Mouse (Mus musculus) ovary, postnatal 10 days (tissue): Measurements from ENCODE around the gene Slc9a7.

ENCODE experiments used
- DNase-seq: peaks from one replicate; pipeline ENCODE4 v3.0.0; 2022; ENCODE audit warnings: low spot score

The Slc9a7 gene

DNA sequence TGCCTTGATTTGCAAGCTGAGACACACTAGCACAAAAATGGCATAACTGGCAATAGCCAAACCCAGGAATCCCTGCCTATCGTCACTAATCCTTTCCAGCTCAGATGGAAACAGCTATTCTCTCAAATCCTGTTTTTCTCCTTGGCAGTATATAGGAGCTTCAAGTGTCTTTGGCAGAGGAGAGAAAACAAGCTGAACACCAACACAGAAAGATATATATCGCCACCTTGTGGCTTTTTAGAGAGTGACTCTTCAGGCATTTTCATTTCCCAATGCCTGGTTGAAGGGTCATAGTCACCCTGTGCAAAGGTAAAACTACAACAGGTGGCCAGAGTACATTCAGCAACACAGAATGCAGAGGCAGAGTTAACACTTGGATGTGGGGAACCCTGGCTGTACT lies 134.1 kb downstream of the Slc9a7 start:
- DNase-seq = no peak

DNA sequence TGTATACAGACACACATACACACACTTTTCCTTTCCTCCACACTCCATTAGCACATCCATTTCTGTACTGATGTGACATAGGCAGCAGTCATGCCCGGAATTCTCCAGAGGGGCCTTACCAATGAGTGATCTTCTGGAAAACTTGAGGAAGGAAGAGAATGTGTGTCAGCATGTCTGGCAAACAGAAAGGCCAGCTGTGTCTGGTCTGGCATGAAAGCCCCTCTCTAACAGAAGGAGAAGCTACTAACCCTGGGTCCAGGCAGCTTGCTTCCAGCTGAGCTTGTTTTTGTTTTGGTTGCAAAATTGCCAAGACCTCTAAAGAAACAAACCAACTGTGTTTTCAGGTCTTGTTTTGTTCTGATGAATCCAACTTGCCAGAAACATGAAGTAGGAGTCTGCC lies 162.1 kb downstream of the Slc9a7 start:
- DNase-seq = no peak

DNA sequence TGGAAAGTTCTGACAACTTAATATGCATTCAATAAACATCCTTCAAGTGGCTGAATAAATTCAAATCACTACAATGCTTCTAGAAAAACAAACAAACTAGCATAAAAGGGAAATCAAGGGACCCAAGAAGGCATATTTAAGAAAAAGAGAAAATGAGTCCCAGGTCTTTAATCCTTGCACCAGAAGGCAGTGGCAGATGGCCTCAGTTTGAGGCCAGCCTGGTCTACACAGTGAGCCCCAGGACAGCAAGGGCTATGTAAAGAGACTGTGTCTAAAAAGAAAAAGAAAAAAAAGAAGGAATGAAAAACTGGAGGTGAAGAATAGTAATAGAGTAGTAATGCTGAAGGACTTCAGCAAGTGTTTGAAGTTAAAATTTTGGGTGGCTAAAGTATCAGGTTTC lies 162.7 kb downstream of the Slc9a7 start:
- DNase-seq = no peak

DNA sequence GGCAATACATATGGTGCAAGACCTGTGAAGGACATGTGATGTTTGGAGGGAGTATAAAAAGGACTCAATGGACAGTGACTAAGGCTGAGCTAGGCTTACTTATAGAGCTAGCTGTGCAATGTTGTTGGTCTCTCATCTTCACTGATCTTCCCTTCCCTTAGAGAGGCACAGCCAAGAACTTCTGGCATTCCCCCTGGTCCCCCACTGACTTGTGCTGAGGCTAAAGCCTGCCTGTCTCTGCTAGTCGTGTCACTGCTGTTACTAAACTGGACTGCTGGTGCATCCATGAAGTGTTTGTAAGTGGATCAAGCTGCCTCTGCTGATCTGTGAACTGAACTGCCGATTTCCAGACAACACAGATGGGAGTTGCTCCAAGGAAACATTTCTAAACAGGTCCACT lies 166.1 kb downstream of the Slc9a7 start:
- DNase-seq = no peak

DNA sequence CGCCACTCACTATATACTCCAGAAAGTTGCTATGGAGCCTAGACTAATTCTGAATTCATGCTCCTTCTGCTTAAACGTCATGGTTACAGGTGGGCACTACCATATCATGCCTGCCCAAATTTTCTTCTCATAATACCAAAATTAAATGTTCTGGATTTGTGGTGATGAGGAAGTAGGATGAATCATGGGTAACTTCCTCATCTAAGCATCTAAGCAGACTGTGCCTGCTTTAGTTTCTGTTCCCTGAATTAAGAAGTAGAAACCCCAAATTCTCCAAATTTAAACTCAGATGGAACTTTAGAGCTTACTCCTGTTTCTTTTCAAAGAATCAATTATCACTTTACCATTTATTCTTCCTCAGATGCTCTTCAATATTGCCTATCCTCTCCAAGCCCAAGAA lies 173.9 kb downstream of the Slc9a7 start:
- DNase-seq = no peak

DNA sequence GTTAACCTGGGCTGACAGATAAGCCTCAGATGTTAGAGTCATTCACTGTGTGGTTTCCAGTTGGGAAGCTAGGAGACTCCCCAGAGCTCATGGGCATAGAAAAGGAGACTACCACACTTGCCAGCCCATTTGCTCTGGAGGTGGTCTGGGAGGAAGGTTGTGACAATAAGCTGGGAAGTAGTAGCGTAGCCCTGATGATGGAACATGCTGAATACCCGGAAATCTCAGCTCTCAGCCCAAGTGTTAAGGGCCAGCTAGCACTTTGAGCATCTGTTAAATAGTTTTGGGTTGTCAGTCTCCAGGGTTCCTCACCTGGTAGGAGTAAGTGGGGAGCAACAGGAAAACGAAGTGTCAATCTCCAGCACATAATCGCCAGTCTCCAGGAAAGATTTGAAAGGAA lies 221.4 kb downstream of the Slc9a7 start:
- no peak for DNase-seq

DNA sequence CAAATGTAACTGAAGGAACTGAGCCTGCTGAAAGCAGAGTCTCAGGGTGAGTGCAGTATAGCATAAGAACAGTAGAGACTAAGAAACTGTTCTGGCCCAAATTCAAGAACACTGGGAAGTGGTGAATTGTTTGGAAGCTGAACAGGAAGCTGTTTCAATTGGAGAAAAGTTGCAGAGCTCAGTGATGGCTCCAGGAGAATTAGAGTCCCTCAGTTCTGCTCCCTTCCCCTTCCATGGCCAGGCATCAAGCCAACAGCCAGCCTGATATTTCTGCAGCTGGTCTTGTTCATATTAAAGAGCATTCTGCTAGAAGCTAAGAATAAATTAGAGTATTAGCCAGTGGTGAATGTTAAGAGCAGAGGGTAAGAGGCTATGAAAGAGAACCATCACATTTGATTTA lies 225.0 kb downstream of the Slc9a7 start:
- no peak for DNase-seq

DNA sequence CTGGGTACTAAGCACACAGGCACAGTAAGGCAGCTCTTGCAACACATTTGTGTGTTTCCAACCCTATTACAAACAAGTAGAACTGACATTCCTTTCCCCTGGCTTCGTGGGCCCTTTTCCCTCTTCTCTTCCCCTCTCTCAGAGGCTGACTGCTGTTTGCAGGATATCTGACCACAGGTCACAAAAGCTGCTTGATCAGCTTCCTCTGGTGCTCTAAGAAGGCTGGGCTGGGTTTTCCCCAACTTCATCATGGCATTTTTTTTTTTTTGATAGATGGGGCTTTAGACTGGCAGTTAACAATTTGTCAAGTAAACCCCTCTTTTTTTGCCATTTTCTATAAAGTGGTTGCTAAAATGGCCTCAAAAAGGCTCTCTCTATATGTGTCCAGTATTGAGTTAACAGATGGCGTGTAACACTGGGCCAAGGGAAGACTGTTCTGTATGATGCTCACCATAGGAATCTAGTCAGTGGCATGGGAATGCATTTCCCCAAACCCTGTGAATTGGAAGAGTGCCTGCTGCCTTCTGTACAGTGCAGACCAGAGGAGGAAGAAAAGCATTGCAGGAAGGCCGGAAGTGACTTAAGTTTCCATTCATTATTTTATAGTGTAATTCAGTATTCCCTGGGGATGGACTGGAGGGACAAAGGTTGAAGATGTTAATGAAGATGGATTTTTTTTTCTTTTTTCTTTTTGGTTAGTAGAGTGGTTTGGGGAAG lies 229.7 kb downstream of the Slc9a7 start:
- no peak for DNase-seq

DNA sequence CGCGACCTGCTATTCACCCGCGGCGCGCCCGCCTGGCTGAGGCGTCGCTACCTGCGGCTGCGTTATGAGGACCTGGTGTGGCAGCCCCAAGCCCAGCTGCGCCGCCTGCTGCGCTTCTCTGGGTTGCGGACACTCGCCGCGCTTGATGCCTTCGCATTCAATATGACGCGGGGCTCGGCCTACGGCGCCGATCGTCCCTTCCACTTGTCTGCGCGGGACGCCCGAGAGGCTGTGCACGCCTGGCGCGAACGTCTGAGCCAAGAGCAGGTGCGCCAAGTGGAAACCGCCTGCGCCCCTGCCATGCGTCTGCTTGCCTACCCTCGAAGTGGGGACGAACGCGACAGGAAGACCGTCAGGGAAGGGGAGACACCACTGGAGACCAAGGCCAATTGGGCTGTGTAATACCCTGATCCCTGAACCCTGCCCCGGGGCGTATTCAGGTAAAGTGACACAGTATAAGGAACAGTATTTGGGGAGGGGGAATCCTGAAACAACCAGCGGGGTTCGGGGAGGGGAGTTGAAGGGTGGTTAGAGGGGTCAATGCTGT lies 230.8 kb downstream of the Slc9a7 start:
- DNase-seq = no peak

DNA sequence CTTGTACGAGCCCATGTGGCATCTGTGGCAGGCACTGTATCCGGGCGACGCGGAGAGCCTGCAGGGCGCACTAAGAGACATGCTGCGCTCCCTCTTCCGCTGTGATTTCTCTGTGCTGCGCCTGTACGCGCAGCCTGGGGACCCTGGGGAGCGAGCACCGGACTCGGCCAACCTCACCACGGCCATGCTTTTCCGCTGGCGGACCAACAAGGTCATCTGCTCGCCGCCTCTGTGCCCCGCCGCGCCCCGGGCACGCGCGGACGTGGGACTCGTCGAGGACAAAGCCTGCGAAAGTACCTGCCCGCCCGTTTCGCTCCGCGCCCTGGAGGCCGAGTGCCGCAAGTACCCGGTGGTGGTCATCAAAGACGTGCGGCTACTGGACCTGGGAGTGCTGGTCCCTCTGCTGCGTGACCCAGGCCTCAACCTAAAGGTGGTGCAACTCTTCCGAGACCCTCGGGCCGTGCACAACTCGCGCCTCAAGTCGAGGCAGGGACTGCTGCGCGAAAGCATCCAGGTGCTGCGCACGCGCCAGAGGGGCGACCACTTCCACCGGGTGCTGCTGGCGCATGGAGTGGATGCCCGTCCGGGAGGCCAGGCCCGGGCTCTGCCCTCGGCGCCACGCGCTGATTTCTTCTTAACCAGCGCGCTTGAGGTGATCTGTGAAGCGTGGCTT lies 231.4 kb downstream of the Slc9a7 start:
- no peak for DNase-seq

DNA sequence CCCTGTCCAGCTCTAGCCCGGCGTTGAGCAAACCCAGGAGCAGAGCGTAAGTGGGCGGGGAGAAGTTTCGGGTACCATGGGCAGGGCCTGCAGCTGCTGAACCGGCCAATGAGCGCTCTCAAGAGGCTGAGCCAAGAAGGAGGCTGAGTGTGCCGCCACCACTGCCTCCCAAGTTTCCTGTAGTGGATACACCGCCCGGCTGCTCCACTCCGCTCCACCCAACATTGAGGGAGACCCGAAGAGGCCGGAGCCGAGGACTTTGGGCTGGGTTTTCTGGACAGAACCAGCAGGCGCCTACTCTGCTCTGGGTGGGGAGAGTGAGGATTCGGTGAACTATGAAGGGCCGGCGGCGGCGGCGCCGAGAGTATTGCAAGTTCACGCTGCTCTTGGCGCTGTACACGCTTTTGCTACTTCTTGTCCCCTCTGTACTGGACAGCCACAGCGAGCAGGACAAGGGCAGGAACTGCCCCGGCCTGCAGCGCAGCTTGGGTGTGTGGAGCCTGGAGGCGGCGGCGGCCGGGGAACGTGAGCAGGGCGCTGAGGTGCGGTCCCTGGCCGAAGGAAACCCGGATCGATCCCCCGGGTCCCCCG lies 232.1 kb downstream of the Slc9a7 start, which contains the start of gene Chst7:
Gene Chst7 (plus strand): TSS at position 180 of the 591 bp plus-strand sequence.
- DNase-seq = peak; percentile 15
